Mouse (Mus musculus): ENCODE measurements around the gene Ceacam5.

Ceacam5 gene

GRCm38 (mm10) chr7:17712938-17713337, at the start of gene Ceacam5:
Ceacam5 (plus strand) TSS chr7:17713238.
- no peak for DNase-seq (ENCODE audit: low spot score in 2 of 2)

Data from spleen, postnatal 14 days (tissue).